Mouse (Mus musculus): ENCODE results near the gene Tmem119.

Gene Tmem119

GRCm38 (mm10) chr5:113755347-113756030 lies 44.8 kb downstream of the Tmem119 start:
- no peak for DNase-seq

- no peak for DNase-seq
Measured at GRCm38 (mm10) chr5:113751521-113752157, 48.7 kb downstream of the Tmem119 start.

- no peak for DNase-seq
Measured at GRCm38 (mm10) chr5:113748556-113749331, 51.6 kb downstream of the Tmem119 start.

GRCm38 (mm10) chr5:113747629-113748028 lies 52.7 kb downstream of the Tmem119 start:
- DNase-seq = no peak
